Mouse (Mus musculus) MN1 (cell line): ENCODE results near the gene Casp2.

Experiments
- DNase-seq: peaks from one replicate; pipeline ENCODE4 v3.0.0-alpha.2; 2016; ENCODE audit warnings: low spot score

Gene Casp2

DNA sequence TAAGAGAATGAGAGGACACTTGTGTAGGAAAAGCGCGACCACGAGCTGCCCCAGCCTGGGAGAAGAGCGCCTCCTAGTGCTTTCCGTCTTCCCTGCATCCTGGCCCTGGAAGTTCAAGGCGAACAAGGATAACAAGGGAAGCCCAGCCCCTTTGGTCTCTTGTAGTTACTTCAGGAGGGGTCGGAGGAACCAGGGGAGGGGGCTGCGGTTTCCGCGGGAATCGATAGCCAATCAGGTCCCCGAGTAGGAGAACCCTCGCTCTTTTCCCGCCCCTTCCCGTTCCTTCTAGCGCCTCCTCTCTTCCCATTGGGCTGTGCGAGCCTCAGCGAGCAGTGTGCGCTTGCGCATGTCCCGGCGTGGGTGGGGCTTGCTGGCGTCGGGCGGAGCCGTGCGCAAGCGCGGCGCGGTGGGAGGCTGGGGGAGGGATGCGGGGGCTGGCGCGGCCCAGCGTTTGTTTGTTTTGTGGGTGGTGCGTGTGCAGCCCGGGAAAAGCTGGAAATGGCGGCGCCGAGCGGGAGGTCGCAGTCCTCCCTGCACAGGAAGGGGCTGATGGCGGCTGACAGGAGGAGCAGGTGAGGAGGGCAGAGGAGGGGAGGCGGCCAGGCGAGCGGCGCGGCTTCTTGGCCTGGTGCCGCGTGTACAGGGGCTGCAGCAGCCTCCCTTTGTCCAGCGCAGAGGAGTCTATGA lies at the start of gene Casp2:
Casp2 (plus strand) TSS at position 360 of the 687 bp plus-strand sequence.
- peak; percentile 98 for DNase-seq

DNA sequence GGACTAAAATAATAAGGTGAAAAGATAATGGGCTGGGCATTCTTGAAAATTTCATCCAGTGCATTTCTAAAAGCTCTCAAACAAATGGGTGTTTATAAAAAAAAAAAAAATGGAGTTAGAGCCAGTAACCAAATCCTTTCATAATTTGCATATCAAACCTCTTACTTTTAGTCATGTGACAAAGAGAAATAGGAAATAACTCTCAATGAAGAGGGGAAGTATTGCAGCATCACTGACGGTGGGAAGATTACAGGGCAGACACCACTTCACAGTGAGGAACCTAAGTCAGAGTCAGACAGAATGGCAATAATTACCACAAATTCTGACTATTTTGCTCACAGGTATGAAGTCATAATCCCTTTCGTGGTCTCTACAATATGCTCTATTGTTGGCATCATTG lies 49.8 kb upstream of the Casp2 start, which contains the start of gene Tas2r144:
Tas2r144 (plus strand) TSS at position 301 of the 400 bp plus-strand sequence.
- DNase-seq: no peak

DNA sequence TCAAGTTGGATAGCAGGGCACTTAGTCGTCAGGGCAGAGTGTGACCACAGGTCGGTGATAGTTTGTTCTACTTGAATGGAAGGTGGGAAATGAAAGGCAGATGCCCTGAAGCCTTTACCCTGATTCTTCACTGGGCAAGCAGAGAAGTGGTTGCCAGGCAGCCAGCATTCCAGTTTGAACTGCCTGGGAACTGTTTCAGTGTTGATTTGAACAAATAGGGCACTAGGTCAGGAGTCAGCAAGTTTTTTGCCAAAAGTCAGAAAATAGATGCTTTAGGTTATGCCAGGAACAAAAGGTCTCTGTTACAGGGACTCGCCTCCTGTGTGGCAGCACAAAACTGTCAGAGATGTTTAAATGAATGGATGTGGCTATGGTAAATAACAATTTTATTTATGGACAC lies 42.5 kb upstream of the Casp2 start:
- no peak for DNase-seq

DNA sequence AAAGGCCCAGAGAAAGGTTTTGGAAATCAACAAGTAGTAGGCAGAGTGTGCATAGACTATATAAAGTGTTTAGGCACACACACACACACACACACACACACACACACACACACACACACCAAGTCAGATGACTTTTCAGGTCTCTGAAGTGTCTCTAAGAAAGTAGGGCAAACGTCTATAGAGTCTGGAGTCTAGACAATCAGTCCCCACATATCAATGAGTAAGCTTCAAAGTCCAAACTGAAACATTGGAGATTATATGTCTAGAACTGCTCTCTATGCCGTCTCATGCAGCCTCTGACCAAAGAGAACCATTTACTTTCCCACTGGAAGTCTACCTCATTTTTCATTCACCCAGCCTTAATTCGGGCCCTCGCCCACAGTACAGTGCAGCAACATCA lies 39.7 kb upstream of the Casp2 start:
- DNase-seq: no peak

GRCm38 (mm10) chr6:42227240-42228101 lies 37.3 kb upstream of the Casp2 start:
- peak; percentile 66 for DNase-seq

DNA sequence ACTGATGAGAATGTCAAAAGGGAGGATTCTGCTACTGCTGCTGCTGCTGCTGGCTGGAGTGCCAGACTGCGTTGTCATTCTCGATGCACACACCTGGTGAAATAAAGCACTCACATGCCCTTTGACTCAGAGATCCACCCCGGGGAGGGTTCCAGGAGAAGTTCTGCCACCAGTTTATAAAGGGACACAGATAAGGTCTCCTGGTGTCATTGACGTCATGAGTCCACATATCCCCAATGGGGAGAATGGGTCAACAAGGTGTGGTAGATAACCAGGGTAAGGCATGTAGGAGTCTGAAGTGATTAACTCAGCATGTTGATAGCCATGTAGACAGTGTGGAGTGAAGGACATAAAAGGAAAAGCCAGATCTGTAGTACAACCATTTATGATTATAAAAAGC lies 35.2 kb upstream of the Casp2 start:
- DNase-seq: no peak

GRCm38 (mm10) chr6:42231191-42231590 lies 33.6 kb upstream of the Casp2 start:
- DNase-seq: no peak

GRCm38 (mm10) chr6:42237276-42237805 lies 27.4 kb upstream of the Casp2 start:
- DNase-seq: no peak

GRCm38 (mm10) chr6:42241311-42242045 lies 23.3 kb upstream of the Casp2 start:
- DNase-seq: no peak

DNA sequence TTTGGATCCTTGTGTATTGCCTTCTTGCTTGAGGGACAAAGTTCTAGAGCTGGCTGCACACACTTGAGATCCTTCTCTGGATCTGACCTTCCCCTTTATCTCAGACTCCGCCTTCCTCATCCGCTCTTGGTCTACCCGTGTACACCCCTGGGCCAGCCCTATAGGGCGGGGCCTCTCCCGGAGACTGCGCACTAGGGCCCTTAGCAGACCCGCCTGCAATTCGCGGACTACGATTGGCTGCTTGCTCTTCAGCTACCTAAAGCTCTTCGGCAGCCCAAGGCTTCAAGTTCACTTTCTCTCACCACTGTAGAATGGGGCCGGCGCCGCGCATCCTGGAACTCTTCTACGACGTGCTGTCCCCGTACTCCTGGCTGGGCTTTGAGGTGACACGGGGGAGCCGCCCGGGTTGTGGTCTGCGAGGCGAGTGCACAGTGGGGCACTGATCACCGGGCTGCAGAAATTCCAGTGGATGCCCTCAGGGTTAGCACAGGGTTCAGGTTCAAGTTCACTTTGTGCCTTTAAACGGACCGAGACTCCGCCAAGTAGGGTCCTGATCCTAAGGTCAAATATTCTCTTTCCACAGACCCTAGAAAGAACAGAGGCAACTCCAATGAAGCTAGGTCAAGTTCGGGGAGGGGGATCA lies 19.0 kb upstream of the Casp2 start, which contains the start of gene Gstk1:
Gstk1 (plus strand) TSS at position 225 of the 643 bp plus-strand sequence.
- DNase-seq: no peak

DNA sequence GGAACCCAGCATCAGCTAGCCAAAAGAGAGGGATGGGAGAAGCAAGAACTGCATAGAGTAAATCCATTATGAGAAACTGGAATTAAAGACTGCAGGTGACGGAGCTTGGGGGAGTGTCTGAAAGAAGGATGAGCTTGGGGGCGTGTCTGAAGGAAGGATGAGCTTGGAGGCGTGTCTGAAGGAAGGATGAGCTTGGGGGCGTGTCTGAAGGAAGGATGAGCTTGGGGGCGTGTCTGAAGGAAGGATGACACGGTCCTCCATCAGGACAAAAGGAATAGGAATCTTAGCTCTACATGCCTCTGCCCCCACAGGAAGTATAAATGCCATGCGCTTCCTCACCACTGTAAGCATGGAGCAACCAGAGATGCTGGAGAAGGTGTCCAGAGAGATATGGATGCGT lies 17.6 kb upstream of the Casp2 start:
- DNase-seq: no peak

DNA sequence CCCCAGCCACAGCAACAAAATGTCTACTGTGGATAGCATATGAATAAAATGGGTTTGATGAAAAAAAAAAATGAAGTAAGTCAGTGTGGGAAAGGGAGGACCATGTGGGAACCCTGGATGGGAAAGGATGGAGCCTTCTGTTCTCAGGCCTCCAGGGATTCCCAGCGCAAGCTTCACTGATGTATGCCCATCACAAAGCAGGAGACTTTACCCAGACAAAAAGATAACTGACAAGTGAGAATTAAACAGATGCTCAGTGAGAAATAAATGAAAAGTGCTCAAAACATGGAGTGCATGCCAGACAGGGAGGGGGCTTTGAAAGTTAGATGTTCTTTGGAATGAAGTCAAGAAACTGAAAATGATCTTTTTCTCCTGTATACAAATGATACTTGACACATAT lies 16.8 kb upstream of the Casp2 start:
- no peak for DNase-seq

DNA sequence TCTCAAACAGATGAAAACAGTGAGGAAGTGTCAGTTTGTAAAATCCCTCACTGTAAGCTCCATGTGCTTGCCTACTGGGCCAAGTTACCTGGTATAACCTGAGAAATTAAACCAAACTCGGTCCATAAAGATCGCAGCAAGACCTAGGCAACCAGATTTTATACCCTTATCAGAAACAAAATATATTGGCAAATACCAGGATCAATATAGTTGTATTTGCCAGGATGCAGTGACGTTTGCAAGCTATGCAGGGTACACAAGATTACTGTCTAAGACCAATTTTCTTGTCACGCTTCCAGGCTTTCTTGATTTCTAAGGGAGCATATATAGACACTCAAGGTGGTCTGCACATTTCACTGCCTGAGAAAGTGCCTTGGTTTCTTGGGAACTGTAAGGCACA lies 13.0 kb upstream of the Casp2 start:
- DNase-seq: no peak

- DNase-seq: no peak
These were observed 11.7 kb upstream of the Casp2 start for GRCm38 (mm10) chr6:42253103-42253502.

GRCm38 (mm10) chr6:42257303-42257863 lies 7.4 kb upstream of the Casp2 start:
- no peak for DNase-seq

DNA sequence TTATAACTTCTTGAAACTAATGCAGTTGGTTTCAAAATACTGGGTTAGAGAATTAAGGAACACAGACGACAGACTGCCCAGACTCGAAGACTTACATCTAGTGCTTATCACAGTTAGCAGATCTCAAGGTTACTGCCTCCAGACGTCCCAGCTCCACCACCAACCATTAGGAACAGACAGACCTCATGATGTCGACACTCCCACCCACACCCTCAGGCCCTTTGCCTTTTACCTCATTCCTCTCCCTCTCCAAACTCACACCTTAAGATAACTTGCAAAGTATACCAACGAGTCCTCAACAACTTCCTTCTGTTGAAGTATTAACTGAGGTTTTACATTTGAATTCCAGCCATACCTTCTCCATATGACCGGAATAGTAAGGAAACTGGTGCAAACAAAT lies 4.4 kb upstream of the Casp2 start:
- DNase-seq: no peak

DNA sequence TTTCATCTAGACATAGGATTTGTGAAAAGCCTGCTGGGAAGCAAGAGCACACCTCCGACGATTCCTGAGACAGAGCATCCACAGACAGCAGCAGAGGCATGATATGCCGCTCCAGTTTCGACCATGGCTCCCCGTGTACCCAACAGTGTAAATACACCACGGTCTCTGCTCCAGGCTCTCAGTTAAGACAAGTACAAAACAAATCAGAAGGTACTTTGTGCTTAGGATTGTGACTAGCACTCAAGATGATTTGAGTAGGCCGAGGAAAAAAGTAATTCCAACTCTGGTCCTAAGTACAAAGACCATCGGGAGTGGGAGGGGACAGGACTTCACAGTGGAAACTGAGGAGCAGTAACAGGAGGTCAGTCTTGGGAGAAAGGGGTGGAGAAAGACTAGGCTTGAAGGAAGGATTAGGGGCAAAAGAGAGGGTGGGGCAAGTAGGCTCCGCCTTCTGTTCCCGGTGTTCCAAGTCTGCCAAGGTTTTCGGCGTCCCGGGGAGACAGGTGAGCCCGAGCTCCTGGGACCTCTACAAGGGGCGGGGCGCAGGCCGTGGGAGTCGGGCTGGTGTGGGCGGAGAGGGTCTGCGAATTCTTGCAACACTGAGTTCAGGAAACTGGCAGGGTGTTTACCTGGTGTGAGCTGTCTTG lies 3.1 kb upstream of the Casp2 start, which contains the start of gene Tmem139:
Tmem139 (plus strand) TSS at position 447 of the 647 bp plus-strand sequence.
- DNase-seq: no peak

GRCm38 (mm10) chr6:42265391-42266330 lies 876 bp downstream of the Casp2 start:
- peak; percentile 11 for DNase-seq

DNA sequence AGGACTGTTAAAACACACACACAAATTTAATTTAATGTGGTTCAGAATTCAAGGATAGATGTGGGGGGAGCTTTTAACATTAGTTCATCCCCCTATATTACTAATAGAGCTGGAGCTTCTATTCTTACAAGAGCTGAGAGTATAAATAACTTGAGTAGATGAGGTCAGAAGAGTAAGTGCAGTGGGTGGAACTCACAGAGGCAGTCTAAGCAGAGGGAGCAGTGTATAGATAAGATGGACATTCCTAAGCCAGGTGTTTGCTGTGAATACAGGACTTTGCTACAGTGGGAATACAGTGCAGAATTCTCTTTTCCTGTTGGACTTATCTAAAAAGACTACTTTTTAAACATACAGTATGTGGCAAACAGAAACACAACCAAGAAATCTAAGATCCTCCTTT lies 6.0 kb downstream of the Casp2 start:
- no peak for DNase-seq

GRCm38 (mm10) chr6:42276151-42276550 lies 11.4 kb downstream of the Casp2 start:
- no peak for DNase-seq
